Mouse (Mus musculus): ENCODE data around the gene Gne. TPM values are rescaled to one million over a fixed set of nuclear protein-coding genes. Genes with fewer than 3 reads are reported as not detected.

Gne gene
- total and polyA plus RNA-seq, 3 experiments = 12.9 to 27.7 (median 24.5) TPM

GRCm38 (mm10) chr4:44112741-44113140, 28.8 kb upstream of the Gne start:
- H3K27me3 ChIP-seq (ENCODE audit: control insufficient read depth, insufficient read depth, low read length) = no peaks in the 10 kb centered on the region
- intact Hi-C loops (cut with DNase I) = no loop called here
- H3K4me3 ChIP-seq = no peak overlapping the region
- no peak overlapping the region; the same call in 1 of the 2 replicates for H3K27ac ChIP-seq
- no peaks in the 10 kb centered on the region for H3K36me3 ChIP-seq (ENCODE audit: control insufficient read depth, insufficient read depth, low read length)
- no peak overlapping the region for H3K9ac ChIP-seq (ENCODE audit: low read depth, low read length)
- TF ChIP-seq CTCF (IDR thresholded peaks at IDR 0.05) (peak; percentile 39), POLR2A (IDR thresholded peaks at IDR 0.05; ENCODE audit: insufficient read depth, low read depth, low read length) (no peak), EP300 (IDR thresholded peaks at IDR 0.05; ENCODE audit: insufficient read depth, low read depth, low read length) (no peak)
- H3K4me1 ChIP-seq (ENCODE audit: control insufficient read depth, insufficient read depth, low read length) = peaks cover 9% of the 10 kb centered on the region
- peak in 1 of 2 experiments; percentile 13 for DNase-seq
- no peaks in the 10 kb centered on the region for H3K79me2 ChIP-seq (replicated peaks; ENCODE audit: control insufficient read depth, insufficient read depth, low read length)
- 7% methylated on average over 4 of the region's 4 CpGs for WGBS

GRCm38 (mm10) chr4:44110771-44111170, 26.8 kb upstream of the Gne start:
- Histone ChIP-seq H3K9ac (ENCODE audit: low read depth, low read length) (no peak overlapping the region), H3K27me3 (ENCODE audit: control insufficient read depth, insufficient read depth, low read length) (no peaks in the 10 kb centered on the region), H3K4me3 (no peak overlapping the region), H3K79me2 (replicated peaks; ENCODE audit: control insufficient read depth, insufficient read depth, low read length) (no peaks in the 10 kb centered on the region), H3K27ac (no peak overlapping the region), H3K4me1 (ENCODE audit: control insufficient read depth, insufficient read depth, low read length) (peaks cover 14% of the 10 kb centered on the region), H3K36me3 (ENCODE audit: control insufficient read depth, insufficient read depth, low read length) (no peaks in the 10 kb centered on the region)
- DNase-seq = no peak
- intact Hi-C loops (cut with DNase I) = no loop called here
- 90% methylated on average over 7 of the region's 7 CpGs for whole genome bisulfite sequencing
- TF ChIP-seq EP300 (IDR thresholded peaks at IDR 0.05; ENCODE audit: insufficient read depth, low read depth, low read length) (no peak), CTCF (IDR thresholded peaks at IDR 0.05) (no peak), POLR2A (IDR thresholded peaks at IDR 0.05; ENCODE audit: insufficient read depth, low read depth, low read length) (no peak)

- Histone ChIP-seq H3K79me2 (replicated peaks; ENCODE audit: control insufficient read depth, insufficient read depth, low read length) (no peaks in the 10 kb centered on the region), H3K9ac (ENCODE audit: low read depth, low read length) (no peak overlapping the region), H3K27me3 (ENCODE audit: control insufficient read depth, insufficient read depth, low read length) (no peaks in the 10 kb centered on the region), H3K27ac (no peak overlapping the region), H3K36me3 (ENCODE audit: control insufficient read depth, insufficient read depth, low read length) (no peaks in the 10 kb centered on the region), H3K4me1 (ENCODE audit: control insufficient read depth, insufficient read depth, low read length) (peaks cover 12% of the 10 kb centered on the region), H3K4me3 (no peak overlapping the region)
- no peak for TF ChIP-seq POLR2A (IDR thresholded peaks at IDR 0.05; ENCODE audit: insufficient read depth, low read depth, low read length)
- TF ChIP-seq CTCF (IDR thresholded peaks at IDR 0.05) = no peak
- no peak for TF ChIP-seq EP300 (IDR thresholded peaks at IDR 0.05; ENCODE audit: insufficient read depth, low read depth, low read length)
- intact Hi-C loops (cut with DNase I) = no loop called here
- no peak for DNase-seq
- WGBS = 92% methylated on average over 6 of the region's 6 CpGs
Measured at GRCm38 (mm10) chr4:44108297-44108696, 24.3 kb upstream of the Gne start.

GRCm38 (mm10) chr4:44107339-44107738, 23.4 kb upstream of the Gne start:
- H3K36me3 ChIP-seq (ENCODE audit: control insufficient read depth, insufficient read depth, low read length) = no peaks in the 10 kb centered on the region
- WGBS = 30% methylated on average over 6 of the region's 6 CpGs
- intact Hi-C loops (cut with DNase I) = no loop called here
- no peak overlapping the region for H3K4me3 ChIP-seq
- H3K27me3 ChIP-seq (ENCODE audit: control insufficient read depth, insufficient read depth, low read length) = no peaks in the 10 kb centered on the region
- peak in 1 of 2 experiments; percentile 30 for DNase-seq
- no peak for TF ChIP-seq EP300 (IDR thresholded peaks at IDR 0.05; ENCODE audit: insufficient read depth, low read depth, low read length)
- no peak for TF ChIP-seq CTCF (IDR thresholded peaks at IDR 0.05)
- no peak for TF ChIP-seq POLR2A (IDR thresholded peaks at IDR 0.05; ENCODE audit: insufficient read depth, low read depth, low read length)
- H3K4me1 ChIP-seq (ENCODE audit: control insufficient read depth, insufficient read depth, low read length) = peaks cover 6% of the 10 kb centered on the region
- H3K9ac ChIP-seq (ENCODE audit: low read depth, low read length) = no peak overlapping the region
- H3K27ac ChIP-seq = no peak overlapping the region
- H3K79me2 ChIP-seq (replicated peaks; ENCODE audit: control insufficient read depth, insufficient read depth, low read length) = no peaks in the 10 kb centered on the region

GRCm38 (mm10) chr4:44106297-44106821, 22.4 kb upstream of the Gne start:
- Histone ChIP-seq H3K36me3 (ENCODE audit: control insufficient read depth, insufficient read depth, low read length) (no peaks in the 10 kb centered on the region), H3K9ac (ENCODE audit: low read depth, low read length) (no peak overlapping the region), H3K27ac (no peak overlapping the region), H3K27me3 (ENCODE audit: control insufficient read depth, insufficient read depth, low read length) (no peaks in the 10 kb centered on the region), H3K79me2 (replicated peaks; ENCODE audit: control insufficient read depth, insufficient read depth, low read length) (no peaks in the 10 kb centered on the region), H3K4me3 (no peak overlapping the region), H3K4me1 (ENCODE audit: control insufficient read depth, insufficient read depth, low read length) (peaks cover 6% of the 10 kb centered on the region)
- TF ChIP-seq CTCF (IDR thresholded peaks at IDR 0.05) = no peak
- no peak for TF ChIP-seq EP300 (IDR thresholded peaks at IDR 0.05; ENCODE audit: insufficient read depth, low read depth, low read length)
- TF ChIP-seq POLR2A (IDR thresholded peaks at IDR 0.05; ENCODE audit: insufficient read depth, low read depth, low read length) = no peak
- WGBS = 12% methylated on average over 18 of the region's 18 CpGs
- intact Hi-C loops (cut with DNase I) = no loop called here
- DNase-seq = no peak

- intact Hi-C loops (cut with DNase I) = no loop called here
- no peaks in the 10 kb centered on the region for H3K27me3 ChIP-seq (ENCODE audit: control insufficient read depth, insufficient read depth, low read length)
- no peaks in the 10 kb centered on the region for H3K79me2 ChIP-seq (replicated peaks; ENCODE audit: control insufficient read depth, insufficient read depth, low read length)
- H3K36me3 ChIP-seq (ENCODE audit: control insufficient read depth, insufficient read depth, low read length) = no peaks in the 10 kb centered on the region
- H3K4me1 ChIP-seq (ENCODE audit: control insufficient read depth, insufficient read depth, low read length) = peaks cover 6% of the 10 kb centered on the region
- no peak overlapping the region for H3K9ac ChIP-seq (ENCODE audit: low read depth, low read length)
- DNase-seq = no peak
- TF ChIP-seq EP300 (IDR thresholded peaks at IDR 0.05; ENCODE audit: insufficient read depth, low read depth, low read length) = 0 out of 2 replicates have a peak, but pooled peaks have one; percentile 9
- TF ChIP-seq POLR2A (IDR thresholded peaks at IDR 0.05; ENCODE audit: insufficient read depth, low read depth, low read length) = no peak
- H3K4me3 ChIP-seq = no peak overlapping the region
- WGBS = 35% methylated on average over 8 of the region's 8 CpGs
- no peak overlapping the region for H3K27ac ChIP-seq
Measured at GRCm38 (mm10) chr4:44104195-44104917, 20.4 kb upstream of the Gne start.

Measured in heart, adult 2 months (tissue).